Mouse (Mus musculus): Measurements from ENCODE around the gene Ly9. TPM values are rescaled to one million over a fixed set of nuclear protein-coding genes. Genes with fewer than 3 reads are reported as not detected.

The Ly9 gene
- polyA plus RNA-seq, 1 experiment from 2014 or later: not detected

GRCm38 (mm10) chr1:171619645-171620044 is 12.4 kb upstream of the Ly9 start:
- 87% methylated on average over 3 of the region's 3 CpGs for WGBS
- Histone ChIP-seq H3K36me3 (replicated peaks; ENCODE audit: control insufficient read depth, insufficient read depth, low read depth, low read length) (no peaks in the 10 kb centered on the region), H3K27me3 (ENCODE audit: control insufficient read depth, insufficient read depth, low read length) (no peaks in the 10 kb centered on the region), H3K4me3 (ENCODE audit: low read depth, low read length) (no peak overlapping the region), H3K9me3 (replicated peaks; ENCODE audit: control insufficient read depth, low read length) (no peaks in the 10 kb centered on the region), H3K9ac (replicated peaks; ENCODE audit: low read length) (no peak overlapping the region), H3K4me1 (ENCODE audit: control insufficient read depth, insufficient read depth, low read length) (no peaks in the 10 kb centered on the region), H3K4me2 (ENCODE audit: low read depth, low read length) (no peak overlapping the region), H3K27ac (replicated peaks; ENCODE audit: low read depth, low read length) (no peak overlapping the region)
- ATAC-seq (replicated peaks; ENCODE audit: insufficient number of reproducible peaks, low FRiP score, low TSS enrichment, low read depth): no peak
- no peak for DNase-seq (ENCODE audit: low spot score)

GRCm38 (mm10) chr1:171619001-171619400 is 11.8 kb upstream of the Ly9 start:
- Histone ChIP-seq H3K36me3 (replicated peaks; ENCODE audit: control insufficient read depth, insufficient read depth, low read depth, low read length) (no peaks in the 10 kb centered on the region), H3K27ac (replicated peaks; ENCODE audit: low read depth, low read length) (no peak overlapping the region), H3K9me3 (replicated peaks; ENCODE audit: control insufficient read depth, low read length) (no peaks in the 10 kb centered on the region), H3K4me1 (ENCODE audit: control insufficient read depth, insufficient read depth, low read length) (no peaks in the 10 kb centered on the region), H3K4me3 (ENCODE audit: low read depth, low read length) (no peak overlapping the region), H3K9ac (replicated peaks; ENCODE audit: low read length) (no peak overlapping the region), H3K4me2 (ENCODE audit: low read depth, low read length) (no peak overlapping the region), H3K27me3 (ENCODE audit: control insufficient read depth, insufficient read depth, low read length) (no peaks in the 10 kb centered on the region)
- ATAC-seq (replicated peaks; ENCODE audit: insufficient number of reproducible peaks, low FRiP score, low TSS enrichment, low read depth) (no peak), DNase-seq (ENCODE audit: low spot score) (no peak)
- 87% methylated on average over 8 of the region's 8 CpGs for WGBS

DNA sequence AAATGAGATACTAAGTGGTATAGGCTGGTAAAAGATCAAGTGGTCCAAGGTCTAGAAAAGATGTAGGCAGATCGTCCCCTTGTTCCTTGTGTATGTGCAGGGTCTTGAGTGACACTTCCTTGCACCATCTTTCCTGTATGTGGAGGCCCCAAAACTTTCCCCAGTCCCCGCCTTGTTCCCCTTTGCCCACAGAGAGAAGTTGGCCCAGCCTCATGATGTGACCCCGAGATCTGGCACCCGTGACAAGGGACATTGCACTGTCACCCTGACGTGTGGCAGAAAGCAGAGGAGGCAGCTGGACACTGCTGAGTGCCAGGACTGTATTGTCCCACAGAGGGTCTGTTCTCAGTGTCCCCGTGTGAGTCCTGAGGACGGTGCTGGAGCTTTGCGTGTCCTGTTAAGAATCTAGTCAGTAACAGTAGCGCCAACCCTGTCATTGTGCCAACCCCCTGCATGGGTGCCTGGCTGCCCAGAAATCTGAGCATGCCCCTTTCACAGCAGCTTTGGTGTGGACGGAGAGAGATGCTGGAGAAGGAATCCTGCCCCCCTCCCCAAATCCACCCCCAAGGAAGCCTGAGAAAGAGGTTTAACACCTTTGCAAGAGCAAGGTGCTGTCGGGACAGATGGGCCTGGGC is 9.8 kb upstream of the Ly9 start:
- H3K4me1 ChIP-seq (ENCODE audit: control insufficient read depth, insufficient read depth, low read length): no peaks in the 10 kb centered on the region
- no peak overlapping the region for H3K27ac ChIP-seq (replicated peaks; ENCODE audit: low read depth, low read length)
- DNase-seq (ENCODE audit: low spot score) (no peak), ATAC-seq (replicated peaks; ENCODE audit: insufficient number of reproducible peaks, low FRiP score, low TSS enrichment, low read depth) (no peak)
- no peaks in the 10 kb centered on the region for H3K9me3 ChIP-seq (replicated peaks; ENCODE audit: control insufficient read depth, low read length)
- H3K4me3 ChIP-seq (ENCODE audit: low read depth, low read length): no peak overlapping the region
- H3K9ac ChIP-seq (replicated peaks; ENCODE audit: low read length): no peak overlapping the region
- H3K27me3 ChIP-seq (ENCODE audit: control insufficient read depth, insufficient read depth, low read length): no peaks in the 10 kb centered on the region
- 82% methylated on average over 11 of the region's 11 CpGs for whole genome bisulfite sequencing
- no peak overlapping the region for H3K4me2 ChIP-seq (ENCODE audit: low read depth, low read length)
- H3K36me3 ChIP-seq (replicated peaks; ENCODE audit: control insufficient read depth, insufficient read depth, low read depth, low read length): no peaks in the 10 kb centered on the region

GRCm38 (mm10) chr1:171613962-171614361 is 6.8 kb upstream of the Ly9 start:
- 41% methylated on average over 2 of the region's 2 CpGs for WGBS
- Histone ChIP-seq H3K4me2 (ENCODE audit: low read depth, low read length) (no peak overlapping the region), H3K4me1 (ENCODE audit: control insufficient read depth, insufficient read depth, low read length) (no peaks in the 10 kb centered on the region), H3K4me3 (ENCODE audit: low read depth, low read length) (no peak overlapping the region), H3K27me3 (ENCODE audit: control insufficient read depth, insufficient read depth, low read length) (no peaks in the 10 kb centered on the region), H3K9ac (replicated peaks; ENCODE audit: low read length) (no peak overlapping the region), H3K9me3 (replicated peaks; ENCODE audit: control insufficient read depth, low read length) (no peaks in the 10 kb centered on the region), H3K27ac (replicated peaks; ENCODE audit: low read depth, low read length) (no peak overlapping the region), H3K36me3 (replicated peaks; ENCODE audit: control insufficient read depth, insufficient read depth, low read depth, low read length) (no peaks in the 10 kb centered on the region)
- no peak for ATAC-seq (replicated peaks; ENCODE audit: insufficient number of reproducible peaks, low FRiP score, low TSS enrichment, low read depth)
- DNase-seq (ENCODE audit: low spot score): peak; percentile 10

- Histone ChIP-seq H3K9me3 (replicated peaks; ENCODE audit: control insufficient read depth, low read length) (no peaks in the 10 kb centered on the region), H3K4me1 (ENCODE audit: control insufficient read depth, insufficient read depth, low read length) (no peaks in the 10 kb centered on the region), H3K4me2 (ENCODE audit: low read depth, low read length) (no peak overlapping the region), H3K27ac (replicated peaks; ENCODE audit: low read depth, low read length) (no peak overlapping the region), H3K9ac (replicated peaks; ENCODE audit: low read length) (no peak overlapping the region), H3K27me3 (ENCODE audit: control insufficient read depth, insufficient read depth, low read length) (no peaks in the 10 kb centered on the region), H3K4me3 (ENCODE audit: low read depth, low read length) (no peak overlapping the region), H3K36me3 (replicated peaks; ENCODE audit: control insufficient read depth, insufficient read depth, low read depth, low read length) (no peaks in the 10 kb centered on the region)
- WGBS: 10% methylated on average over 1 of the region's 1 CpGs
- DNase-seq (ENCODE audit: low spot score) (peak; percentile 42), ATAC-seq (replicated peaks; ENCODE audit: insufficient number of reproducible peaks, low FRiP score, low TSS enrichment, low read depth) (no peak)
Measured at GRCm38 (mm10) chr1:171610781-171611180, 3.6 kb upstream of the Ly9 start.

DNA sequence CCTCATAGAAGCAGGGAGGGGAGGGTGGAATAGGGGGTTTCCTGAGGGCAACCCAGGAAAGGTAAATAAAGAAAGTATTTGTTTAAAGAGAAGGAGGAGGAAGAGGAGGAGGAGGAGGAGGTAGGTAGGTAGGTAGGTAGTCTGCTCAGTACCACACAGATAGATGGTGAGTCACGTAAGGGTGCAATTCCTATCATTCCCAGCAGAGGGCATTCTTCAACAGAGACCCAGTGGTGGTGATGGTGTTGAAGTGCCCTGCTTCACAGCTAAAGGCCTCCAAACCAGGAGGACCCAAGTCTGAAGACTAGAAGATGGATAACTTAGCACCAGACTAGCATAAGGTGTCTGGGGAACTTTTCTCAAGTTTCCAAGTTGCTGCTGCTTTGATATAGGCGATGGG is 2.8 kb upstream of the Ly9 start:
- no peak overlapping the region for H3K9ac ChIP-seq (replicated peaks; ENCODE audit: low read length)
- WGBS: 84% methylated on average over 2 of the region's 2 CpGs
- H3K4me1 ChIP-seq (ENCODE audit: control insufficient read depth, insufficient read depth, low read length): no peaks in the 10 kb centered on the region
- no peaks in the 10 kb centered on the region for H3K9me3 ChIP-seq (replicated peaks; ENCODE audit: control insufficient read depth, low read length)
- DNase-seq (ENCODE audit: low spot score): peak; percentile 25
- ATAC-seq (replicated peaks; ENCODE audit: insufficient number of reproducible peaks, low FRiP score, low TSS enrichment, low read depth): no peak
- H3K36me3 ChIP-seq (replicated peaks; ENCODE audit: control insufficient read depth, insufficient read depth, low read depth, low read length): no peaks in the 10 kb centered on the region
- H3K27me3 ChIP-seq (ENCODE audit: control insufficient read depth, insufficient read depth, low read length): no peaks in the 10 kb centered on the region
- H3K4me2 ChIP-seq (ENCODE audit: low read depth, low read length): no peak overlapping the region
- H3K4me3 ChIP-seq (ENCODE audit: low read depth, low read length): no peak overlapping the region
- H3K27ac ChIP-seq (replicated peaks; ENCODE audit: low read depth, low read length): no peak overlapping the region

DNA sequence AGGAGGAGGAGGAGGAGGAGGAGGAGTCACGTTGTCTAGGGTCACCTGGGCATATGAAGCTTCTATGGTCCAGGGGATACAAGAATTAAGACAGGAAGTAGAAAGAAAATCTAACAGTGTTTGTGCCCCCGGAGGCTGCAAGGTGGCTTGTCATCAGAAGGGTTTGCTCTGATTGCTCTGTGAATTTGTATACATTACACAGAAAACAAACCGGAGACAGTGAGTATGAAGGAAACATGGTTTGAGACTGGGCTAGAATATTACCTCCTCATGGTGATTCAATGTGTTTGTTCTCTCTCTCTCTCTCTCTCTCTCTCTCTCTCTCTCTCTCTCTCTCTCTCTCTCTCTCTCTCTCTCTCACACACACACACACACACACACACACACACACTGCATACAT is 554 bp downstream of the Ly9 start:
- Histone ChIP-seq H3K4me1 (ENCODE audit: control insufficient read depth, insufficient read depth, low read length) (no peaks in the 10 kb centered on the region), H3K36me3 (replicated peaks; ENCODE audit: control insufficient read depth, insufficient read depth, low read depth, low read length) (no peaks in the 10 kb centered on the region), H3K4me2 (ENCODE audit: low read depth, low read length) (no peak overlapping the region), H3K27me3 (ENCODE audit: control insufficient read depth, insufficient read depth, low read length) (no peaks in the 10 kb centered on the region), H3K9ac (replicated peaks; ENCODE audit: low read length) (no peak overlapping the region), H3K9me3 (replicated peaks; ENCODE audit: control insufficient read depth, low read length) (no peaks in the 10 kb centered on the region), H3K27ac (replicated peaks; ENCODE audit: low read depth, low read length) (no peak overlapping the region), H3K4me3 (ENCODE audit: low read depth, low read length) (no peak overlapping the region)
- ATAC-seq (replicated peaks; ENCODE audit: insufficient number of reproducible peaks, low FRiP score, low TSS enrichment, low read depth): no peak
- 73% methylated on average over 3 of the region's 3 CpGs for whole genome bisulfite sequencing
- no peak for DNase-seq (ENCODE audit: low spot score)

GRCm38 (mm10) chr1:171604686-171605085 is 2.5 kb downstream of the Ly9 start:
- Histone ChIP-seq H3K9ac (replicated peaks; ENCODE audit: low read length) (no peak overlapping the region), H3K27ac (replicated peaks; ENCODE audit: low read depth, low read length) (no peak overlapping the region), H3K9me3 (replicated peaks; ENCODE audit: control insufficient read depth, low read length) (no peaks in the 10 kb centered on the region), H3K4me2 (ENCODE audit: low read depth, low read length) (no peak overlapping the region), H3K27me3 (ENCODE audit: control insufficient read depth, insufficient read depth, low read length) (no peaks in the 10 kb centered on the region), H3K4me1 (ENCODE audit: control insufficient read depth, insufficient read depth, low read length) (no peaks in the 10 kb centered on the region), H3K36me3 (replicated peaks; ENCODE audit: control insufficient read depth, insufficient read depth, low read depth, low read length) (no peaks in the 10 kb centered on the region), H3K4me3 (ENCODE audit: low read depth, low read length) (no peak overlapping the region)
- DNase-seq (ENCODE audit: low spot score) (no peak), ATAC-seq (replicated peaks; ENCODE audit: insufficient number of reproducible peaks, low FRiP score, low TSS enrichment, low read depth) (no peak)
- 73% methylated on average over 3 of the region's 3 CpGs for WGBS
